Mouse (Mus musculus) midbrain, postnatal 0 days (tissue): ENCODE data around the gene Tnc. TPM values are rescaled to one million over a fixed set of nuclear protein-coding genes. Genes with fewer than 3 reads are reported as not detected.

Experiments used
- ATAC-seq: fragments of 200-750 bp; cut with Nextera tagmentation; 2 replicates; pipeline ENCODE4 v1.8.0; 2017; ENCODE audit warnings: moderate number of reproducible peaks, mild to moderate bottlenecking, moderate TSS enrichment, moderate library complexity; ENCODE audit not compliant: low FRiP score
- DNase-seq: peaks from one replicate; pipeline ENCODE4 v3.0.0-alpha.2; 2015; ENCODE audit warnings: low spot score
- H3K27ac ChIP-seq: fragments of 300-500 bp; sonication (generic); 2 replicates; pipeline ENCODE4 v1.5.1; 2014; ENCODE audit warnings: low read depth, mild to moderate bottlenecking, low read length, mixed read lengths
- H3K27me3 ChIP-seq: fragments of 300-500 bp; sonication (generic); 2 replicates; pipeline ENCODE4 v1.6.1; 2014; ENCODE audit warnings: low read length, control low read depth, mixed read lengths; ENCODE audit not compliant: insufficient read depth
- H3K36me3 ChIP-seq: fragments of 300-500 bp; sonication (generic); 2 replicates; pipeline ENCODE4 v1.6.1; 2014; ENCODE audit warnings: low read length, control low read depth, mixed read lengths; ENCODE audit not compliant: insufficient read depth
- H3K4me1 ChIP-seq: fragments of 300-500 bp; sonication (generic); 2 replicates; pipeline ENCODE4 v1.6.1; 2014; ENCODE audit warnings: mild to moderate bottlenecking, control low read depth, antibody characterized with exemption, low read length, mixed read lengths; ENCODE audit not compliant: insufficient read depth
- H3K4me2 ChIP-seq: fragments of 300-500 bp; sonication (generic); 2 replicates; pipeline ENCODE4 v1.6.1; 2014; ENCODE audit warnings: low read depth, mild to moderate bottlenecking, low read length, mixed read lengths; ENCODE audit not compliant: poor library complexity, severe bottlenecking
- H3K4me3 ChIP-seq: fragments of 300-500 bp; sonication (generic); 2 replicates; pipeline ENCODE4 v1.5.1; 2014; ENCODE audit warnings: low read depth, mild to moderate bottlenecking, low read length, moderate library complexity
- H3K9ac ChIP-seq: fragments of 300-500 bp; sonication (generic); replicated peaks from 2 replicates; pipeline ENCODE4 v1.6.1; 2014; ENCODE audit warnings: mild to moderate bottlenecking, low read length, moderate library complexity, mixed read lengths; ENCODE audit not compliant: poor library complexity, severe bottlenecking
- H3K9me3 ChIP-seq: fragments of 300-500 bp; sonication (generic); 2 replicates; pipeline ENCODE4 v1.6.1; 2016; ENCODE audit warnings: low read length, control low read depth
- CTCF ChIP-seq: IDR thresholded peaks from 2 replicates; pipeline ENCODE4 v1.5.1; 2016; ENCODE audit warnings: antibody characterized with exemption, mild to moderate bottlenecking
- WGBS: fragments of 180-500 bp; shearing (Covaris S2); extraction: QIAGEN DNeasy Blood & Tissue Kit; methylation state at CpG from one replicate; pipeline ENCODE4 v1.1.7; 2014; 5-methylcytosine and 5-hydroxymethylcytosine counted together
- polyA plus RNA-seq: library from polyadenylated mRNA; unstranded; fragments of >200 nt; fragmentation: Nextera tagmentation; extraction: Ambion mirVana; gene quantifications from 2 replicates; pipeline ENCODE4 v1.2.1, GENCODE M21; 2015
- total RNA-seq: library from RNA; depleted of rRNA; stranded (reverse); fragments of >200 nt; gene quantifications from 2 replicates; pipeline ENCODE4 v1.2.3, GENCODE M21; 2014

The Tnc gene
- total and polyA plus RNA-seq, 2 experiments from 2014 or later: 38.2 to 167 TPM

DNA sequence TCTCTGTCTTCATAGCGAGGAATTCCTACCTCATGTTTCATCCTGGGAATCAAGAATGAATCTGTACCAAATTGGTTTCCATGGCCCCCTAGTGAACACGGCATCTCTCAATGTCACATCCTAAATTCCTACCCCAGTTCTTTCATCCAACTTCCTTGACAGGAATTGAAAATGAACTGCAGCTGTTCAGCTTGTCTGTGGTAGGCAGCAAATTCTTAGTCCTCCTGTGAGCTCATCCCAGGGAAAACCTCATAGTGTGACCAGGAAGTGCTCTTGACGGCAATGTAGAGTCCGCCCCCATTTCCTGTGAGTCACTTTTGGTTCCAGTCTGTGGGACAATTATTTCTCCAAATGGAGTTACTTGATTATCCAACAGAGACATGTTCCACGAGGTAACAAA, 37.0 kb upstream of the Tnc start:
- H3K27me3 ChIP-seq: no peaks in the 10 kb centered on the region
- 85% methylated on average over 5 of the region's 5 CpGs for WGBS
- no peak overlapping the region for H3K27ac ChIP-seq
- no peak overlapping the region for H3K9ac ChIP-seq
- no peaks in the 10 kb centered on the region for H3K36me3 ChIP-seq
- H3K4me1 ChIP-seq: no peaks in the 10 kb centered on the region
- no peak for ATAC-seq
- H3K9me3 ChIP-seq: no peaks in the 10 kb centered on the region
- TF ChIP-seq CTCF: no peak
- H3K4me2 ChIP-seq: no peak overlapping the region
- H3K4me3 ChIP-seq: no peak overlapping the region
- no peak for DNase-seq

DNA sequence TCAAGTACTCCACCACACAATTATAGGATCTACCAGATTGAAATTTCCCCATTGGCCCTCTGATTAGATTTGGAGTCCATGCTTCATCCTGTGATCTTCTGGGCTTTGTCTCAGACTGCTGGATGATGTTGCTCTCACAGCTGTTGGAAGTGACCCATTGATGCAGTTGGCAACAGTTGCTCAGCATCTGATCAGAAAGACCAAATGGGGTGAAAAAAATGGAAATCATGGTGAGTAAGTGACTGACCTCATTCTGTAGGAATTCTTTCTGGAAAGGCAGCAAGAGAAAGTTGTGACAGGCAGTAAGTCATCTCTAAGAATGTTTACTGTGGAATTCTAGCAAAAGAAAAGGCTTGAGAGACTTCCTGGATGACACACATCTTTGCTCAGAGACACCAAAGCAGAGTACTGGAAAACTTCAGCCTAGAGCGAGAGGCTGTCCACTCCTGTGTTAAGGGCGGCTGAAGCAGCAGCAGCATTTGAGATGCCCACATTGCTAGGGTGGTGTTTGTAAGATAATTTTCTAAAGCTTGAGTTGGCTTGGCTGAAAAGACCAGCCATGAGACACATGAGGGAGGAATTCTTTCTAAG, 31.3 kb upstream of the Tnc start:
- Histone ChIP-seq H3K9ac (no peak overlapping the region), H3K4me2 (no peak overlapping the region), H3K27me3 (no peaks in the 10 kb centered on the region), H3K4me1 (no peaks in the 10 kb centered on the region), H3K27ac (no peak overlapping the region), H3K36me3 (no peaks in the 10 kb centered on the region), H3K9me3 (no peaks in the 10 kb centered on the region), H3K4me3 (no peak overlapping the region)
- WGBS: 97% methylated on average over 2 of the region's 2 CpGs
- no peak for TF ChIP-seq CTCF
- DNase-seq (no peak), ATAC-seq (no peak)

DNA sequence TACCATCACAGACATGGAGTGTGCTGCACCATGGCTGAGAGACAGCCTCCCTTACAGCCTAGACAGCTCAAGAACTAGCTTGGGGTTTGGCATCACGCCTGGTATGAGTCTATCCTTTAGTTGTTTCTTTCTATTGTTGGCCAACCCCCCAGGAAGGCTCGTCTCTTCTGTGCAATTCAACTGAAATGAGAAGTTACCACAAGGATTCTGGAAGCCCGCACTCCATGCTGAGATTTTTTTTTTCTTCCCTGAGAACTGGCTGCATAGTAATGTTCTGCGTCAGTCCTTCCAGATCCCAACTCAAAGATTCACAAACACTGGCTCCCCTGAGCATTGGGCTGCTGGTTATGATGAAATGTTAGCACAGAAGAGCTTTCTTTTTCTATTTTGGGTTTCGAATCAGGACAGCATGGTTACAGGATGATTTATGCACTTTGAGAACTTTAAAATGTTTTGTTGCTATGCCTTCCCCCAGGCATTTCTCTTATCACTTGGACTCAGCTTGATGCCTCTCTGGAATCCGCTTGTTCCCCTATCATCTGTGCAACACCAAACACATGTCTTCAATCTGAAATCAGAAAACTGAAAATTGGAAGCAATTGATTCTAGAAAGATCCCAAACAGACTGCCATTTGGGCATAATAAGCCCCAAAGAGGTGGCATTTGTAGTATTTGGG, 29.7 kb upstream of the Tnc start:
- H3K4me3 ChIP-seq: no peak overlapping the region
- 58% methylated on average over 6 of the region's 6 CpGs for WGBS

DNA sequence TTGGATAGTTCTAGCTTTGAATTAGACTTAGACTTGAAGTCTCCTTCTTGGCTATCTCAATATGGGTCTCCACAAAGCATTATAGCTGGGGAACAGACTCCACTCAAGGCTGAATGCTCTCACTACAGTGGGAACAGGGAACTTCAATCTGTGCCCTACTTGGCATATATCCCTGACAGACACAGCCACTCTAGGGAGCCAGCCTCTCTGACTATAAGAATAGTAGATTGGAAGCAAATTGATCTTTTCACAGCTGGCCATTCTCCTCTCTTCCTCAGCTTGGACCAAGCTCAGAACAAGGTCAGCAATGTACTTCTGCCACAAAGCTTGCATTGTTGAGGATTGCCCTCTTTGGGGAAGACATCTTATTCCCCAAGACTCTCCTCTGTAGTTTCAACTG, 27.9 kb upstream of the Tnc start:
- Histone ChIP-seq H3K4me1 (no peaks in the 10 kb centered on the region), H3K9me3 (no peaks in the 10 kb centered on the region), H3K9ac (no peak overlapping the region), H3K27ac (no peak overlapping the region), H3K36me3 (no peaks in the 10 kb centered on the region), H3K27me3 (no peaks in the 10 kb centered on the region), H3K4me2 (no peak overlapping the region), H3K4me3 (no peak overlapping the region)
- no peak for TF ChIP-seq CTCF
- ATAC-seq (peak; percentile 65), DNase-seq (peak; percentile 64)

More for the DNA sequence above, 29.7 kb upstream of the Tnc start:
- ATAC-seq (0 out of 2 replicates have a peak, but pooled peaks have one; percentile 49), DNase-seq (peak; percentile 42)
- Histone ChIP-seq H3K27me3 (no peaks in the 10 kb centered on the region), H3K9me3 (no peaks in the 10 kb centered on the region), H3K4me1 (no peaks in the 10 kb centered on the region), H3K9ac (no peak overlapping the region), H3K4me2 (no peak overlapping the region), H3K36me3 (no peaks in the 10 kb centered on the region), H3K27ac (no peak overlapping the region)
- no peak for TF ChIP-seq CTCF

DNA sequence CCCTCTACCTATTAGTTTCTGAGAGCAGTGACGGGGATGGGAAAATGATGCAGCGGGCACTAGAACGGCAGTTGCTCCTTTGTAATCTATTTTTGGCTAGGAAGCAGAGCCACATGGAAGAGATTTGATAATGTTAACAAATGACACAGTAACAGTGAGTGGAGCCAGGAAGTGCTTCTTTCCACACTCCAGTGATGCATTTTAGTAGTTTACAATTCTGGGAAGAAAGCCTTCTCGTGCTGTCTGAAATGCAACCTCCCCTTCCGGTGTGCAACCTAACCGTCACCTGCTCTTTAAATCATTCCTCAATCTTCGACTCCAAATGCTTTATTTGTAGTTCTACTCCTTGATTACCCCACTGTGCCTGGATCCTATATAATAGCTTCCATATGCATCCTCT, 20.6 kb upstream of the Tnc start:
- no peak overlapping the region for H3K9ac ChIP-seq
- H3K36me3 ChIP-seq: no peaks in the 10 kb centered on the region
- no peak overlapping the region for H3K4me2 ChIP-seq
- H3K27me3 ChIP-seq: no peaks in the 10 kb centered on the region
- DNase-seq (no peak), ATAC-seq (no peak)
- H3K4me1 ChIP-seq: no peaks in the 10 kb centered on the region
- no peak for TF ChIP-seq CTCF
- 84% methylated on average over 7 of the region's 7 CpGs for WGBS
- no peak overlapping the region for H3K27ac ChIP-seq
- H3K4me3 ChIP-seq: no peak overlapping the region
- no peaks in the 10 kb centered on the region for H3K9me3 ChIP-seq

DNA sequence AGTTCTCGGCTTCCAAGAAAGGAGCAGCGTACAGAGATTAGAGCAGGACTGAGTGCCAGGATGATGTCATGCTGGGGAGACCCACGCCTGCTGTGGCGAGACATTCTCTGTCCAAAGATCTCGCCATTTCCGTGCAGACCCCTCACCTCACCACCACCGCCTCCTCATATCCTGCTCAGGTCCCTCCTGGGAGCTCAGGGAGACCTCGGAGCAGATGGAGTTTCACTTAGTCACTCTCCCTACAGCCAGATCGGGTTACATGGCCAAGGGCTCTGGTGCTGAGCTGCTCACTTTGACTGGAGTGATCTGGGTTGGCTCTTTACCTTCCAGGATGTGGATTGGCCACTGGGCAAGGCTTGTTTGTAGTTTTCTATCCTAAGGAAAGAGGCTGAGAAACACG, 18.5 kb upstream of the Tnc start:
- H3K4me2 ChIP-seq: no peak overlapping the region
- TF ChIP-seq CTCF: no peak
- no peak for ATAC-seq
- H3K4me3 ChIP-seq: no peak overlapping the region
- no peaks in the 10 kb centered on the region for H3K4me1 ChIP-seq
- H3K9me3 ChIP-seq: no peaks in the 10 kb centered on the region
- WGBS: 54% methylated on average over 10 of the region's 10 CpGs
- DNase-seq: no peak
- H3K27ac ChIP-seq: no peak overlapping the region
- H3K9ac ChIP-seq: no peak overlapping the region
- no peaks in the 10 kb centered on the region for H3K36me3 ChIP-seq
- no peaks in the 10 kb centered on the region for H3K27me3 ChIP-seq
